Mouse (Mus musculus): ENCODE measurements around the gene Gm45785.

Gm45785 gene

GRCm38 (mm10) chr7:140857550-140858505 is 1.7 kb upstream of the Gm45785 start, which contains the start of gene Bet1l:
Gene Bet1l (minus strand): TSS chr7:140857577.
- DNase-seq (ENCODE audit: low spot score in 2 of 2): no peak

GRCm38 (mm10) chr7:140856785-140857549 is 836 bp upstream of the Gm45785 start, which contains the start of gene Ric8a:
Gene Ric8a (plus strand): TSS chr7:140856957.
- peak; percentile 89 to 91 for DNase-seq (ENCODE audit: low spot score in 2 of 2)

- no peak for DNase-seq (ENCODE audit: low spot score in 2 of 2)
These were observed 950 bp downstream of the Gm45785 start for GRCm38 (mm10) chr7:140855181-140855580.

GRCm38 (mm10) chr7:140854483-140854882 is 1.6 kb downstream of the Gm45785 start:
- no peak for DNase-seq (ENCODE audit: low spot score in 2 of 2)

GRCm38 (mm10) chr7:140853386-140853785 is 2.7 kb downstream of the Gm45785 start:
- DNase-seq (ENCODE audit: low spot score in 2 of 2): no peak

GRCm38 (mm10) chr7:140851916-140852315 is 4.2 kb downstream of the Gm45785 start:
- DNase-seq (ENCODE audit: low spot score in 2 of 2): no peak

GRCm38 (mm10) chr7:140848591-140848990 is 7.5 kb downstream of the Gm45785 start:
- no peak for DNase-seq (ENCODE audit: low spot score in 2 of 2)

GRCm38 (mm10) chr7:140847755-140848580 is 8.2 kb downstream of the Gm45785 start, which contains the start of gene Odf3:
Gene Odf3 (plus strand): TSS chr7:140847805.
- DNase-seq (ENCODE audit: low spot score in 2 of 2): no peak

- no peak for DNase-seq (ENCODE audit: low spot score in 2 of 2)
These were observed 9.5 kb downstream of the Gm45785 start for GRCm38 (mm10) chr7:140846676-140847075.

GRCm38 (mm10) chr7:140845683-140846082 is 10.4 kb downstream of the Gm45785 start:
- no peak for DNase-seq (ENCODE audit: low spot score in 2 of 2)

- peak; percentile 77 to 83 for DNase-seq (ENCODE audit: low spot score in 2 of 2)
These were observed 11.0 kb downstream of the Gm45785 start, which contains the start of gene Scgb1c1 for GRCm38 (mm10) chr7:140844905-140845665. Gene Scgb1c1 (plus strand): TSS chr7:140845547.

- no peak for DNase-seq (ENCODE audit: low spot score in 2 of 2)
These were observed 12.3 kb downstream of the Gm45785 start for GRCm38 (mm10) chr7:140843806-140844205.

- DNase-seq (ENCODE audit: low spot score in 2 of 2): no peak
These were observed 15.1 kb downstream of the Gm45785 start for GRCm38 (mm10) chr7:140840750-140841735.

GRCm38 (mm10) chr7:140839556-140839955 is 16.6 kb downstream of the Gm45785 start:
- DNase-seq (ENCODE audit: low spot score in 2 of 2): no peak

GRCm38 (mm10) chr7:140836243-140837115 is 19.7 kb downstream of the Gm45785 start:
- no peak for DNase-seq (ENCODE audit: low spot score in 2 of 2)

- DNase-seq (ENCODE audit: low spot score in 2 of 2): no peak
These were observed 20.4 kb downstream of the Gm45785 start for GRCm38 (mm10) chr7:140835758-140836087.

- no peak for DNase-seq (ENCODE audit: low spot score in 2 of 2)
These were observed 21.0 kb downstream of the Gm45785 start, which contains the start of gene Urah for GRCm38 (mm10) chr7:140834968-140835757. Gene Urah (plus strand): TSS chr7:140835018.

- DNase-seq (ENCODE audit: low spot score in 2 of 2): no peak
These were observed 22.8 kb downstream of the Gm45785 start for GRCm38 (mm10) chr7:140833341-140833740.

Data from spleen, postnatal 36 days (tissue).